Mouse (Mus musculus): ENCODE data around the gene Celf2.

The Celf2 gene

GRCm38 (mm10) chr2:6594736-6595135 is 914.6 kb downstream of the Celf2 start:
- DNase-seq (ENCODE audit: low read depth): no peak

- no peak for DNase-seq (ENCODE audit: low read depth)
Observed at GRCm38 (mm10) chr2:6594160-6594559, 915.2 kb downstream of the Celf2 start.

GRCm38 (mm10) chr2:6593739-6594138 is 915.6 kb downstream of the Celf2 start:
- DNase-seq (ENCODE audit: low read depth): no peak

- no peak for DNase-seq (ENCODE audit: low read depth)
Observed at GRCm38 (mm10) chr2:6586122-6586681, 923.2 kb downstream of the Celf2 start.

GRCm38 (mm10) chr2:6585069-6585754 is 924.2 kb downstream of the Celf2 start:
- DNase-seq (ENCODE audit: low read depth): no peak

GRCm38 (mm10) chr2:6582711-6583110 is 926.7 kb downstream of the Celf2 start:
- peak; percentile 29 for DNase-seq (ENCODE audit: low read depth)

GRCm38 (mm10) chr2:6580066-6580465 is 929.3 kb downstream of the Celf2 start:
- DNase-seq (ENCODE audit: low read depth): no peak

GRCm38 (mm10) chr2:6575316-6575715 is 934.0 kb downstream of the Celf2 start:
- DNase-seq (ENCODE audit: low read depth): peak; percentile 39

GRCm38 (mm10) chr2:6573640-6574039 is 935.7 kb downstream of the Celf2 start:
- DNase-seq (ENCODE audit: low read depth): peak; percentile 58

GRCm38 (mm10) chr2:6572976-6573375 is 936.4 kb downstream of the Celf2 start:
- no peak for DNase-seq (ENCODE audit: low read depth)

- no peak for DNase-seq (ENCODE audit: low read depth)
Observed at GRCm38 (mm10) chr2:6569040-6569542, 940.3 kb downstream of the Celf2 start.

- no peak for DNase-seq (ENCODE audit: low read depth)
Observed at GRCm38 (mm10) chr2:6565175-6565574, 944.2 kb downstream of the Celf2 start.

- DNase-seq (ENCODE audit: low read depth): peak; percentile 28
Observed at GRCm38 (mm10) chr2:6561337-6561736, 948.0 kb downstream of the Celf2 start.

GRCm38 (mm10) chr2:6560802-6561201 is 948.6 kb downstream of the Celf2 start:
- peak; percentile 29 for DNase-seq (ENCODE audit: low read depth)

GRCm38 (mm10) chr2:6559581-6559980 is 949.8 kb downstream of the Celf2 start:
- DNase-seq (ENCODE audit: low read depth): no peak

- no peak for DNase-seq (ENCODE audit: low read depth)
Observed at GRCm38 (mm10) chr2:6558303-6559254, 950.8 kb downstream of the Celf2 start.

GRCm38 (mm10) chr2:6557749-6558148 is 951.6 kb downstream of the Celf2 start:
- DNase-seq (ENCODE audit: low read depth): no peak

- DNase-seq (ENCODE audit: low read depth): no peak
Observed at GRCm38 (mm10) chr2:6556913-6557312, 952.5 kb downstream of the Celf2 start.

GRCm38 (mm10) chr2:6553656-6554055 is 955.7 kb downstream of the Celf2 start:
- DNase-seq (ENCODE audit: low read depth): no peak

GRCm38 (mm10) chr2:6549251-6549650 is 960.1 kb downstream of the Celf2 start:
- no peak for DNase-seq (ENCODE audit: low read depth)

GRCm38 (mm10) chr2:6547139-6547664 is 962.2 kb downstream of the Celf2 start:
- no peak for DNase-seq (ENCODE audit: low read depth)

GRCm38 (mm10) chr2:6546462-6547138 is 962.8 kb downstream of the Celf2 start:
- DNase-seq (ENCODE audit: low read depth): no peak

Data from 416B (cell line).